Mouse (Mus musculus) ES-Bruce4 (cell line): ENCODE data around the gene Arhgap44.

ENCODE experiments used
- CTCF ChIP-seq: IDR thresholded peaks from one replicate; pipeline ENCODE4 v1.8.1; 2011; ENCODE audit warnings: low read depth, low read length
- POLR2A ChIP-seq: IDR thresholded peaks from one replicate; pipeline ENCODE4 v1.8.1; 2011; ENCODE audit warnings: low read length; ENCODE audit not compliant: insufficient read depth

DNA sequence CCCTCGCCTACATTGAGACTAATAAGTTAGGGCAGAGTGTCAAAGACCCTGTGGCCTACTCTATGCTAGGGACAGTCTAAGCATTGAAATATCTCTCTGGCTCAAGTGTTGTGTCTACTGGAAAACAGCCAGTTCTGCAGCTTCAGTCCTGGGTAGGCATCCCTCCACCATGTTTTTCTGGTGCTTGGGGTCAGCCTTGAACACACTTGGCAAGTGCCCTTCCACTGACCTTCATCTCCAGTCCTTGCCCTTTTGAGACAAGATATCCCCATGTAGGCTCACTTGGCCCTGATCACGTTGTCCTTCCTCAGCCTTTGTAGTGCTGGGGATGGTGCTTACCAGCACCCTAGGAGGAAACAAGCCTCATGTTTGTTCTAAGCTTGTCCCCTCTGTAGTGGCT lies 174.2 kb downstream of the Arhgap44 start:
- TF ChIP-seq CTCF (no peak), POLR2A (no peak)
